Mouse (Mus musculus) limb, embryonic 10.5 days (tissue): ENCODE measurements around the gene Klf5. TPM values are rescaled to one million over a fixed set of nuclear protein-coding genes. Genes with fewer than 3 reads are reported as not detected.

Experiments
- DNase-seq: peaks from one replicate; pipeline ENCODE4 v3.0.0-alpha.2; 2017; ENCODE audit warnings: low spot score
- H3K27ac ChIP-seq: fragments of 300-500 bp; sonication (generic); 2 replicates; pipeline ENCODE4 v1.5.1; 2016; ENCODE audit warnings: mild to moderate bottlenecking
- H3K27me3 ChIP-seq: fragments of 300-500 bp; sonication (generic); 2 replicates; pipeline ENCODE4 v1.6.1; 2016; ENCODE audit warnings: low read depth, mild to moderate bottlenecking; ENCODE audit not compliant: poor library complexity, severe bottlenecking
- H3K36me3 ChIP-seq: fragments of 300-500 bp; sonication (generic); 2 replicates; pipeline ENCODE4 v1.6.1; 2016; ENCODE audit warnings: mild to moderate bottlenecking, moderate library complexity
- H3K4me1 ChIP-seq: fragments of 300-500 bp; sonication (generic); 2 replicates; pipeline ENCODE4 v1.6.1; 2016
- H3K4me3 ChIP-seq: fragments of 300-500 bp; sonication (generic); 2 replicates; pipeline ENCODE4 v1.5.1; 2016; ENCODE audit warnings: mild to moderate bottlenecking, moderate library complexity
- H3K9me3 ChIP-seq: fragments of 300-500 bp; sonication (generic); replicated peaks from 2 replicates; pipeline ENCODE4 v1.6.1; 2016; ENCODE audit warnings: mild to moderate bottlenecking
- WGBS: fragments of 180-500 bp; shearing (Covaris S2); methylation state at CpG from one replicate; pipeline ENCODE4 v1.1.7; 2016; 5-methylcytosine and 5-hydroxymethylcytosine counted together
- polyA plus RNA-seq: library from polyadenylated mRNA; unstranded; fragments of >200 nt; fragmentation: Nextera tagmentation; extraction: Ambion mirVana; gene quantifications from 2 replicates; pipeline ENCODE4 v1.2.1, GENCODE M21; 2016

Gene Klf5
- polyA plus RNA-seq, 1 experiment from 2014 or later: 2.2 TPM

- H3K27ac ChIP-seq: no peak overlapping the region
- H3K4me3 ChIP-seq: no peak overlapping the region
- no peaks in the 10 kb centered on the region for H3K36me3 ChIP-seq
- no peaks in the 10 kb centered on the region for H3K4me1 ChIP-seq
- DNase-seq: no peak
- WGBS: 84% methylated on average over 1 of the region's 1 CpGs
- no peaks in the 10 kb centered on the region for H3K27me3 ChIP-seq
- no peaks in the 10 kb centered on the region for H3K9me3 ChIP-seq
These were observed 57.0 kb downstream of the Klf5 start for GRCm38 (mm10) chr14:99355610-99355870.

GRCm38 (mm10) chr14:99362956-99363355, 64.5 kb downstream of the Klf5 start:
- H3K36me3 ChIP-seq: no peaks in the 10 kb centered on the region
- H3K4me1 ChIP-seq: no peaks in the 10 kb centered on the region; the same call in 1 of the 2 replicates
- H3K4me3 ChIP-seq: no peak overlapping the region
- H3K27me3 ChIP-seq: no peaks in the 10 kb centered on the region
- no peaks in the 10 kb centered on the region for H3K9me3 ChIP-seq
- H3K27ac ChIP-seq: no peak overlapping the region
- 93% methylated on average over 5 of the region's 5 CpGs for WGBS
- no peak for DNase-seq

GRCm38 (mm10) chr14:99364007-99364784, 65.7 kb downstream of the Klf5 start:
- Histone ChIP-seq H3K9me3 (no peaks in the 10 kb centered on the region), H3K4me1 (no peaks in the 10 kb centered on the region; the same call in 1 of the 2 replicates), H3K27ac (no peak overlapping the region), H3K27me3 (no peaks in the 10 kb centered on the region), H3K4me3 (no peak overlapping the region), H3K36me3 (no peaks in the 10 kb centered on the region)
- WGBS: 75% methylated on average over 12 of the region's 12 CpGs
- no peak for DNase-seq

Other genes with a start within 250 kb of the Klf5 start
- 20.1 and 21.7 TPM in 2 replicates for gene Pibf1, start 199.3 kb upstream of the Klf5 start, polyA plus RNA-seq
- gene Dis3, start 198.9 kb upstream of the Klf5 start, polyA plus RNA-seq: 46.5 and 47.4 TPM in 2 replicates